Mouse (Mus musculus) cerebellum, adult (tissue): ENCODE data around the gene Hectd4.
"Not testable (repeated sequence)": the region's sequence is repeated elsewhere in the genome, so short reads cannot be mapped to it uniquely, and the experiment has no call there.

Experiments
- ATAC-seq: cut with Nextera tagmentation; 2 replicates; pipeline ENCODE4 v1.9.2; 2017; ENCODE audit warnings: mild to moderate bottlenecking, moderate library complexity, mixed read lengths; ENCODE audit not compliant: insufficient number of reproducible peaks, low FRiP score, low TSS enrichment

Hectd4 gene

DNA sequence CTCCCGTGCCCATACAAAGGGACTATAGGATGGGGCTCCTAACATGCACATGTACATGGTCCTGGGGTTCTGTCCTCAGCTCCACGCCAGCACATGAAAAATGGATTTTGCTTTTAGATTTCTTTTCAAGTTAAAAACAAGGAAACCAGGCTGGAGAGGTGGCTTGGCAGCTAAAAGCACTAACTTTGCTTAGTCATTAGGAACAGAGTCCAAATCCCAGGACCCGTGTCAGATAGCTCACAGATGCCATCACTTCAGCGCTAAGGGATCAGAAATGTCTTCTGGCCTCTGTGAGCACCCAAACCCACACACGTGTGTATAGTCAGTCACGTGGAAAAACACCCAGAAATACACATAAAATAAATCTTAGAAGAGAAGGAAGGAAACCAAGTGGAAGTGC, 116.8 kb downstream of the Hectd4 start:
- no peak for ATAC-seq

DNA sequence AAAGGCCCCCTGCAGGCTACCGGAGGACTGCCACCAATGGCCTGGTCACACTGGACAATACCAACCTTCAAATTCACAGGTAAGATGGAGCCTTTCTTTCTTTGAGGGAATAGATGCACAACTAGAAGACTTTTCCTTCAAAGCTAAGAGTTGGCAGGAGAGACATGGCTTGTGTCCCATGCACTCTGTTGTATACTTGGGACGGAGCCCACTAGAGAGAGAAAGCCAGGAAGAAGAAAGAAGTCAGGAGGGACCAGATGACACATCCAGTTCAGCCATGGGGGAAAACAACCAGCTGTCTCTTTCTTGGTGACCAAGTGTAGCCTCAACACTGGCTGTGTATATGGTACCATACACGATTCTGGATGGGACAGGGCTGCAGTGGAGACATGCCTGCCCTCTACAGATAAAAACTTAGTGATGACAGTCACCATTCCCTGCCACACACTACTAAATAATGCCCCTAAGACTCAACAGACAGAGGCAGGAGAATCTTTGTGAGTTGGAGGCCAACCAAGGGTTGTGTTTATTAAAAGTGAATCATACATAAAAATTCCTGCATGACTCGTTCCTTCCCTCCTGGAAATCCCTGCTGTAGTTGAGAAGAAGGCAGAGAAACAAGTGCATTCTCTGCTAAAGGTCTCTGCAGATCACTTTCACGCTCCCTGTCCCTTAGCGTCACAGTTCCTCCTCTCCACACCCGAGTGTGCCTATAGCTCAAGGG, 119.7 kb downstream of the Hectd4 start:
- ATAC-seq: no peak

DNA sequence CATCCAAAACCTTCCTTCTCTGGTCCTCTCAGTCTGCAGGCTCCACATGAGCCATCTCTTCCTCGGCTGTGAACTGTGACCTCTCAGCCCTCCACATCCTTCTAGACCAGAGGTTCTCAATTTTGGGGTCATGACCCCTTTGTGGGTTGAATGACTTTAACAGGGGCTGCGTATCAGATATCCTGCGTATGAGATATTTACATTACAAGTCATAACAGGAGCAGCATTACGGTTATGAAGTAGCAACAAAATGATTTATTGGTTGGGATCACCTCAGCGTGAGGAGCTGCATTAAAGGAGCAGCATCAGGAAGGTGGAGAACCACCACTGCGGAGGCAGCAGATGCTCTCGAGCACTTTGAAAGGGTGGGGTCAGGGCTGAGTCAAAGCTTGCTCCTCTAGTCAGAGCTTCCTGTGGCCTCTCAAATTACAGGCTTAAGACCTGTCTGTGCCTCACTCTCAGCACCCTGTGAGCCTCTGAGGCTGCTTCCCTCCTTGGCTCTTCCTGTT, 121.0 kb downstream of the Hectd4 start:
- no peak for ATAC-seq

DNA sequence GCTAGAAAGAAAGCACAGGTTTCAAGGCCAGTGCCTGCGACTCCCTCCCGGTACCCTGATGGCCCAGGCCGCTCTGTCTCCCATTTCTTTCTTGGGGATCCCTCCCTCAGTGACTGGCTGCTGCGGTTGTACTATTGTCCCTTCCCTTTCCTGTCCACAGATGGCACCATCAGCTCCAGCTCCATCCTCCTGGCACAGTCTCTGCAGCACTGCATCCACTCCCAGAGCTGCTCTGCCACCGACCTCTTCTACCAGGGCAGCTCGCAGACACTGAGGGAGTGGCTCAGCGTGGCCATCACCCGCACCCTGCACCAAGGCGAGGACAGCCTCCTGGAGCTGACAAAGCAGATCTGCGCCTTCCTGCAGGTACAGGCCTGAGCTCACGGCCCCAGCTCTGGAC, 122.5 kb downstream of the Hectd4 start:
- ATAC-seq: no peak

DNA sequence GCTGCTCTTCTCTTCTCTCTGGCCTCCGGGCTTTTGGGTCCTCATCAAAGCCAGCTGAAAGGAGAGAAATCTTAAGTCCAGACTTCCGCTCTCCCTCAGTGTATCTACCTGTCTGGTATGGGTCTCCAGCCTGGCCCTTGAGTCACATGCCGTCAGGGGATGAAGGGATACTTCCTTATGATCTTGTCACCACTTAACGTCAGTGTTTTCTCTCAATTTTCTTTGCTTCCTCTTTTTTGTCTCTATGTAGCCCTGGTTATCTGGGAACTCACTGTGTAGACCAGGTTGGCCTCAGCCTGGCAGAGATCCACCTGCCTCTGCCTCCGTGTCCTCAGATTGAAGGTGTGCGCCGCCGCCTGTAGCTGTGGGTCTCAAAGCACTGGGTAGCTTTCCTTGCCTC, 124.0 kb downstream of the Hectd4 start:
- no peak for ATAC-seq

DNA sequence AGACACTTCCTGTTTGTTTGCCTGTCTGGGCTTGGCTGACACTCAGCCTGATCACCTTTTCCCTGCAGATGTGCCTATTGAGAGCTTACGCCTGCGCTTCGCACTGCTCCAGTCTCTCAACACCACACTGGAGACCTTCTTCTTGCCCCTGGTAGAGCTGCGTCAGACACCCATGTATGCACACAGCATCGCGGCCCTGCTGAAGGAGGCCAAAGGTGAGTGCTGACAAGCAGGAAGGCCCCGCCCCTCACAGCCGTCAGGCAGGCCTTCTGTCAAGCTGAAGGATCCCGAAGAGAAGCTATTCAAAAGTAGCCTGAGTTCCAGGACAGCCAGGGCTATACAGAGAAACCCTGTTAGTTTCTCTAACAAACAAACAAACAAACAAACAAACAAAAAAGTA, 139.2 kb downstream of the Hectd4 start:
- ATAC-seq: no peak

DNA sequence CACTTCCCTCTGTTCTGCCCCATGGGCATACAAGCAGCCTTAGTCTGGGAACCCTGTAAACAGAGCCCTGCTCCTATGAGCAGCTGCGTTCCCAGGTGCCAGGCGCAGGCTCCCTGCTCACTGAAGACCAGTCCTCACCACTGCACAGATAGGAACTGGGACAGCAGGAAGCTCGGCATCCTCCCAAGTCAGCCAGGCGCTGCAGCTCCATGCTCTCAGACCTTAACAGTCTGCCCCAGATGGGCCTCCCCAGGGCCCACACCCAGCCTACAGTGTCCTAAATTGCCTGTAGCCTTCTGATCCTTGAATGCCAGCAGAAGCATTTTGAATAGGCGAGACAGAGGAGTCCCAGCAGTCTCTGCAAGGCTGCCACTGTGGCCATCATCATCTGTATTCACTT, 141.7 kb downstream of the Hectd4 start:
- 0 out of 2 replicates have a peak, but pooled peaks have one; percentile 32 for ATAC-seq

DNA sequence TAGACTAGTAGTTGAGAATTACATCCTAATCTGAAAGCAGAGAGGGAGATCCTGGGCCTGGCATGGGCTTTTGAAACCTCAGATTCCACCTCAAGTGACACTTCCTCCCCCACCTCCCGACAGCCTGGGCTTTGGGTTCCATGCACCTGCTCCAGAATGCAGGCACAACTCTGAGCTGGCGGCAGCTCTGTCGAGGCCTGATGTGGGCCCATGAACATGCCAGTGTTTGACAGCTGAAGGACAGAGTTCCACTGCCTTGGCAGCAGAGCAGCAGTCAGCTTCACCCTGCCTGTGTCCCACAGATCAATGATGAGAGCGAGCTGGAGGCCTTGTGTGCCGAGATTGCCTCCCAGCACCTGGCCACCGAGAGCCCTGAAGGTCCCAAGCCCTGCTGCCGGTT, 143.4 kb downstream of the Hectd4 start:
- no peak for ATAC-seq

DNA sequence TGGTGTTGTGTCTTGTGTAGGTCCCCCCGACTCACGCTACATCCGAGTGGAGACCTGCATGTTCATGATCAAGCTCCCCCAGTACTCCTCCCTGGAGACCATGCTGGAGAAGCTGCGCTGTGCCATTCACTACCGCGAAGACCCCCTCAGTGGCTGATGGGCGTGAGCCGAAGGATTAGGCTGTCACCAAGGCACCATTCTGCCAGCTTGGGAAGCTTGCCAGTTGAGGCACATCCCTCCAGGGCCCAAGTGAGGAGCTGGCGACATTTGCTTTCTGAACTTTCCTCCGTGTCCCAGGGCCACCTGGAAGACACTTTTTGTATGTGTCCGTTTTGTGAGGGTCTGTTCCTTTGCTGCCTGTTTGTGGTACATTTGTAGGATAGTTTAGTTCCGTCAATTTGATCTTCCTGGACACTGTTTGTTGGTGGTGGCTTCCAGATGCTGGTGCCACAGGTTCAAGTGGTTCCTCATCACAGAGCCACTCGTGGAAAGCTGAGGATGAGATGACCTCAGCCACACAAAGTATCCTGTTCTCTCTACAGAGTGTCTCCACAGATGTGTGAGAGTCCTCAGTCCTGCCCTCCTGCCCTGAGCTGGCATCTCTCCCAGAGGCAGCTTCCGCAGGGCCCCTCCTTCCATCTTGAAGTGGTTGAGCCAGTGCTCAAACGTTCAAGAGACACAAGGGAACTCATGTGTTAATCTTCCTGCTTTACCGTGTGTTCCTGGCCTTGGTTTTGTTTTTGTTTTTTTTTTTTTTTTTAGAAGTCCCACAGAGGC, 146.6 kb downstream of the Hectd4 start:
- ATAC-seq: no peak

DNA sequence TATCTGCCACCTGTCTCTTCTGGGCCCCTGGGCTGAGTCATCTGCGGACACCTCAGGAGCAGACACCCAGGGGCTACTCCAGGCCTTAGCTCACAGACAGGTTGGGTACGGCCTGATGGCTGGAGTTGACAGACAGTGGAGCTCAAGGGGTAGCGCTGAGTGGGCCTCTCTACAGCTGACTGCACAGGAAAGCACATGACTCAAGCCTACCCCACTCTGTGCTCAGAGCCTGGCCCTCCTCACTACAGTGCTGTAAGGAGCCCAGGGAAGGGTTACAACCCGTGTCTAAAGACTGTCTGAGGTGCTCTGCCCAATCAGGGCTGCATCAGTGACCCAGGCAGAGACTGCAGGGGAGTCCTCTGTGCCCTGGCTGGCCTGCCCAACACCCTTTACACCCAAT, 147.2 kb downstream of the Hectd4 start:
- no peak for ATAC-seq

DNA sequence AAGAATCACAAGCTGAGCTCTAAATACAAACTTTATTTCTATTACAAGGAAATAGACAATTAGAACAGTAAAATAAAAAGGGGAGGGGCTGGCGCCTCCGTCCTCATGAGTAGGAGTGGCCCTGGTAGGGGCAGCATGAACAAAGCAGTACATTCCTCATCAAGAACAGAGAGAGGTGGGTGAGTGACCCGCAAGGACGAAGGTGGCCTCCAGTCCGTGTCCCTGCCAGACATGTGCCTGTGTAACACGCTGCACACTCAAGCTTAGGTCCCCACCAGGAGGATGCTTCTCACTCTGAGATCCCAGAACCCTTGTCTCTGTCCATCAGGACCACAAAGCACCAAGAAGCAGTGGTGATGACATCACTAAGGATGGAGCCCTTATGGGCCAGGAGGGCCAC, 151.7 kb downstream of the Hectd4 start:
- no peak for ATAC-seq

DNA sequence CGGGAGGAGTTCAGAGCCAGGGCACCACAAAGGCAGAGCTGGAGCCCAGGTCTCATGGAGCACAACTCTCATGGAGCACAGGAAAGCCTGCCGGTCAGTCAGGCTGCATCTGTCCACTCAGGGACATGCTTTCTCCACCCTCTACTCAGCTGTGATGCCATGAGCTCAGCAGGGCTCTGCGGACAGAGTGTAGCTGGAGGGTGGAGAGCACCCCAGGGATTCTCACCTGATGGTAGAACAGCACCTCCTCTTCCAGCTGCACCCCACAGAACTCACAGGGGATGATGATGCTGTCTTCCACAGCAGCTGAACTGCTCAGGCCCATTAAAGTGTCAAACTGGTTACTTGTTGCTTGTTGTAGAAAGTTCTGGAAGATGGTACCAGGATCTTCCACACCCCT, 154.8 kb downstream of the Hectd4 start:
- no peak for ATAC-seq

DNA sequence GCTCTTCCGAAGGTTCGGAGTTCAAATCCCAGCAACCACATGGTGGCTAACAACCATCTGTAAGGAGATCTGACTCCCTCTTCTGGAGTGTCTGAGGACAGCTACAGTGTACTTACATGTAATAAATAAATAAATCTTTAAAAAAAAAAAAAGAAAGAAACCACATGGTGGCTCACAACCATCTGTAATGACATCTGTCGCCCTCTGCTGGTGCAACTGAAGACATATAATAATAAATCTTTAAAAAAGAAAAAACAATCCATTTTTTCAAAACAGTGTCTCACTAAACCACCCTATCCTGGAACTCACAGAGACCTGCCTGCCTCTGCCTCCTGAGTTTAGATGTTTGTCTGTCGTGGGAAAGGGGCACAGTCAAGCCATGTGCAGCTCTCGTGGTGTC, 157.0 kb downstream of the Hectd4 start:
- not testable (repeated sequence) for ATAC-seq

DNA sequence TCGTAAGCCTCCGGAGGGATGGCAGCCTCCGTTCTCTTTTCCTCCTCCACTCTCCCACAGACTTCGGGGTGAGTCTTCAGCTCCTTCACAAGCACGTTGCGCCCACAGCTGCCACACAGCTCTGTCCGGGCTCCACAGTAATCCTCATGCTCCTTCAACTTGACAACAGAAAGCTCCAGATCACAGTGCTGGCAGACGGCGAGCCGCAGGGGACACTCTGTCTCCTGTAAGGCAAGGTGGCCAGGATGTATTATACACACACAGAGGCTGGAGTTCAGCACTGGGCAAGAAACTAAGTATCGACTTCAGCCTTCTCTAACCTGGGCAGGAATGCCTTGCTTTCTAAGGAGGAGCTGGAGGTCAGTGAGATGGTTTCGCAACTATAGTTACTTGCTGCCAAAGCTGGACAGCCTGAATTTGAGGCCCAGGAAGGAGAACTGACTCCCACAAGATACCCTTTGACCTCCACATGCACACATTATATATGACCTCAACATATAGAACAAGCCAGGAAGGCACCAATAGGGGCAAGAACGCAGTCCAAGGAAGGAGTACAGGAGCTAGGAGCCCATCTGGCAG, 158.7 kb downstream of the Hectd4 start:
- no peak for ATAC-seq

DNA sequence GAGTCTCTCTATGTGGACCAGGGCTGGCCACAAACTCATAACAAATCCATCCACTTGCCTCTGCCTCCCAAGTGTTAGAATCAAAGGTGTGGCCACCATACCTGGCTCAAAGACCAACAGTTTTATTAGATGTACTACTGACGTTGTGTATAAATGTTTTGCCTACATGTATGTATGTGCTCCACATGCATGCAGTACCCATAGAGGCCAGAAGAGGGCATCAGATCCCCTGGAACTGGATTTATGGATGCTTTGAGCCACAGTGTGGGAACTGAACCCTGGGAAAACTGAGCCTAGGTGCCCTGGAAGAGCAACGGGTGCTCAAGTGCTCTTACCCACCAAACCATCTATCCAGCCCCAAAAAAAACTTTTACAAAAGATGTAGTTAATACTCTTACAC, 160.7 kb downstream of the Hectd4 start:
- no peak for ATAC-seq

DNA sequence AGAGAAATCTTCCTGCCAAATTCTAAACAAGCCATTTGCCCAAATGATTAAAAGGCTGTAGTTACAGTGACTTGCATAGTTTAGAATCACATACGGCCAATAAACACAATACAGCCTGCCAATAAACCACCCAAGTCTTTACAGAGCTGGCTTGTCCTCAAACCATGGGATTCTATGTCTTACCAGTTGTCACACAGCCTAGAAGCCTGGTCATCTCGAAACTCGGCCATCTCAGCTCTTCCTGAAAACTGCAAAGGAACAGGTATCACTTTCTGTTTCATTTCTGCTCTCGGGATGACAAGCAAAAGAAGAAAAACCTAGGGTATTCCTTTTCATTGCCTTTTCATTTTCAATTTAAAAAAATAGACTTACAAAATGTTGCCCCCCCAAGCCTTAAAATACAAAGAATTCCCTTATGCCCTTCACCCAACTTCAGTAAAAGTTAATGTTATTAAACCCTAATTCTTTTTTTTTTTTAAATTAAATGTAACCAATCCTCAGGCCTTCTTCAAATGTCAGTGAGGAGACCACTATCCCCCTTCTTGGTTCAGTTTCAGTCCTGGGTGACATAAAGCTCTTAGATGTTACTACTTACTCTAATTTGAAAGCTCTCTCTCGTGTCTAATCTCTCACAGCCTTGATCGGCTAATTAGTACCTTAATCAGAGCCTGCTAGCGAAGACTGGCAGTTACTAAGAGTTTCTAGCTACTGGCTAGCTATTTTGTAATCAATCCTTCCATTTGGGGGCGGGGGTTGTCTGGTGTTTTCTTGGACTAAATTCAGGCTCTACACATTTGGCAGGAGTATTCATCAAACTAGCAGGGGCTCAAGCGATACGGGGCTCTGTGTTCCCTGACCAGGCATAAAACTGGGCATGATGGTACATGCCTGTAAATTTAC, 164.1 kb downstream of the Hectd4 start:
- ATAC-seq: no peak

DNA sequence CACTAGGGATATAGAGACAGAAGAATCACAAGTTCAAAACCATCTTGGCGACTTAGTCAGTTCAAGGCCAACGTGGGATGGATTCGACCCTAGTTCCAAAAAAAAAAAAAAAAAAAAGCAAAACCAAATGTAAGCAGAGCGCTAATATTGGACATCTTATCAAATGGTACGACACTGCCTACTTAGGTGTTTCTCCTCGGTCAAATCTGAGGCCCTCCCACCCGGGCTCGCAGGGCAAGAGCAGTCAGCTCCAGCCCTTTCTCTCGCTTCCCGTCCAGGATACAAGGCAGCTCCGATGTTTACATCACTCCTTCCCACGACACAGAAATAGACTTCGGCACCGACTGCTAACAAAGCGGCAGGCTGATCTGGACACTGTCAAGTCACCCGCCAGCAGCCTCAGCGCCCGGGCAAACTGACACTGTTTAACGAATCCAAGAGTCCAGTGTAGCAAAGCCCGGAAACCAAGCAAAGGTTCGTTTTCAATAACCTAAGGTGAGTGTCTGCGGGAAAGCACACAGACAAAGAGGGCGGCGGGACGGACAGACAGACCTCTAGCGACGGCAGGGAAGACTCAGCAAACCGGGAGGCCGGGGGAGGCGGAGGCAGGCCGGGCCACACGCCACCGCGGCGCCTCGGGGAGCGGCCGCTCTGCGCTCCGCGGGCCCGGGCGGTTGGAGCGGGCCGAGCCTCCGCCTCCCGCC, 164.9 kb downstream of the Hectd4 start:
- peak; percentile 31; the same call in 1 of the 2 replicates for ATAC-seq

DNA sequence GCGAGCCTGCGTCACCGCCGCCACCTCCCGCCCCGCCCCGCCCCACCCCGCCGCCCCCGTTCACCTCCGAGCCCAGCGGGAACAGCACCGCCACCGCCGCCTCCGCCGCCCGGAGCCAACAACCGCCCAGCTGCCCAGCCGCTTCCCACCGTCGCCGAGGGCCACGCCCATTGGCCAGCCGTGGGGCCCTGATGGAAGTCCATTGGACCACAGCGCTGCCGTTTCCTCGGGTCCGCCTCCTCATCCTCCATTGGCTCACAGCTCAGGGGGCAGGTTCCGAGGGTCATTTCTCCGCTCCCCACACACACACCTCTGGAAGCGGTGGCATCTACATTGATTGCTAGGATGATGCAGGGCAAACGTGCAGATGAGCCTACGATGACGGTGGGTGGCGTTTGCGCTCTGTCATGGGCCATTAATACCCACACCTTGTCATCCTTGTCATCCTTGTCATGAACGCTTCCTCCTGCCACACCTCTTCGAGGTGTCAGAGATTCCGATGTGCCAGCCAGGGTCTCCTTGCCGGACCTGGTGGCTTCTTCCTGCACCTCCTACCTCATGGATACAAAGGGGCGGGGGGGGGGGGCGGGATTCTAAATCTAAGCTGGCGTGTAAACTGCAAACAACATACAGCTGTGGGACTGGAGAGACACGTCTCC, 165.6 kb downstream of the Hectd4 start, which contains the start of gene Trafd1:
Gene Trafd1 (minus strand): TSS at position 172 of the 659 bp plus-strand sequence.
- ATAC-seq: peak; percentile 89
